Mouse (Mus musculus) erythroblast, embryonic 14.5 days (primary cell): ENCODE data around the gene Nup35.

Experiments used
- GATA1 ChIP-seq: IDR thresholded peaks from 2 replicates; pipeline ENCODE4 v1.6.1; 2012; ENCODE audit warnings: low read length, inconsistent platforms, mixed read lengths
- TAL1 ChIP-seq: IDR thresholded peaks from 3 replicates; pipeline ENCODE4 v1.6.1; 2012; ENCODE audit warnings: low read length, inconsistent platforms, mixed read lengths

DNA sequence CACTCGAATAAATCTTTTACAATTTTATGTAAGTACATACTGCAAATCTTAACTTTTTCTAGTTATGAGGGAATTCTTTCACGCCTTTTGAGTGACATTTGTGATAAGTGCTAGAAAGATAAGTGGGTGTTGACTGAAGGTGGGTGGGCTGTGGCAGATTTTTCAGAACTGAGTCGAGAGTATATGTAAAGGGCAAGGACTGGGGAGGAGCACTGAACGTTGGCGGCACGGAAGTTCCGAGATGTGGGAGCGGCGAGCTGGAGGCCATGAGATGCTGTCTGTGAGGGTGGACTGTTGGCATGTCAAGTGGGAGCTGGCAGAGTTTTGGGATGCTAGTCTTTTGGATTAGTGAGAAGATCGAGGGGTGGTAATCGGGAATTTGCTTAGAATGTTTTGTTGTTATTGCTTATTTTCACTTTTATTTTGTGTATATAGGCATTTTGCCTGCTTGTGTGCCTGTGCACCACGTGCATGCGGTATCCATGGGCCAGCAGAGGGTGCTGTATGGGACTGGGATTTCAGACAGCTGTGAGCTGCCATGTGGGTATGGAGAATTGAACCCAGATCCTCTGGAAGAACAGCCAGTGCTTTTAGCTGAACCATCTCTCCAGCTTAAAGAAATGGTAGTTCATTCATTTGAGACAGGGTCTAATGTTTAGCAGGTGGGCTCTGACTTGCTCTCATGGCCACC is 15.4 kb downstream of the Nup35 start:
- no peak for TF ChIP-seq TAL1
- no peak for TF ChIP-seq GATA1
